ENCODE assay signal across 10 mouse cellular contexts in the genomic region with DNA sequence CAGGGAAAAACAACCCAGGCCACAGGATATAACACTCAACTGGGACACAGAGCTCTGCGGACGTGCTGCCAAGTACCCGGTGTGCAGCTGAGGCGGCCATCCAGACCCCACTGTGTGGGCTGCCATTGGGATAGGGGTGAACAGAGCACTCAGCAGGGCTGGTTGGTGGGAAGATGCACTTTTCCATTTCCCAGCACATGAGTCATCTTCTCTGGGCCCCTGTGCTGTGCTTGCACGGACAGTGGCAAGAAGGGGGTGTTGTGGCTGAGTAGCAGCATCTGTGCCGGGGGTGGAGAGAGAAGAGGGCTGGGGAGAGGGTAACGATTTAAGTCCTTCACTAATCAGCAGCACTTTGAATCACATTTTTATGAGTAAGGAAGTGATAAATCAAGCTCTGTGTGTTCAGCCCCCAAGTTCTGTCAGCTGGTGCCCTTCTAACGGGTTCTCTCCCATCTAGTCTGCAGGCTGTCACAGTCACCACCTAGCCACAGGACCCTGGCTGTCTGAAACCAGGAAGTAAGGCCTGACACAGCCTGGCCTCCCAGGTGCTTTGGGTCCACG.
DNase-seq lines count a peak whose midpoint lies in the region; ATAC-seq and TF ChIP-seq lines count a peak whose summit lies in the region.
"Had no signal": no experiment of that assay in that cellular context is flagged by ENCODE, and none has a peak within 500 bp of the region (broad histone marks: within the 10 kb centered on the region; RNA-seq: fewer than 3 reads in every experiment).

No protein-coding gene starts in this region.

- no peak for DNase-seq in heart, postnatal 25 days (ENCODE audit: low spot score)
- no peak for DNase-seq in spleen, adult 2 months (ENCODE audit: low read depth in 1 of 2, low spot score in 2 of 2)
- no peak for DNase-seq in spleen, postnatal 4 days (ENCODE audit: low spot score in 2 of 2)
- peak; percentile 52 to 67 for DNase-seq in kidney, postnatal 4 days
- DNase-seq in midbrain, embryonic 14.5 days: no peak
- no peak for DNase-seq in urinary bladder, postnatal 36 days (ENCODE audit: low spot score in 2 of 2)
- DNase-seq in ovary, adult 18-20 months (ENCODE audit: low spot score): no peak

- no peaks in the 10 kb centered on the region; the same call in 1 of the 2 replicates for H3K36me3 ChIP-seq in heart, embryonic 11.5 days (ENCODE audit: control insufficient read depth, insufficient read depth, low read length)
- H3K36me3 ChIP-seq in spleen, adult 2 months (ENCODE audit: control insufficient read depth, insufficient read depth, low read length): peaks cover 15% of the 10 kb centered on the region
- peaks cover 33% of the 10 kb centered on the region for H3K36me3 ChIP-seq in midbrain, embryonic 14.5 days (ENCODE audit: control insufficient read depth, insufficient read depth, low read length)

- no peak for TF ChIP-seq POLR2A in spleen, adult 2 months (IDR thresholded peaks at IDR 0.05; ENCODE audit: low read depth, low read length)

- 0 out of 2 replicates have a peak, but pooled peaks have one; percentile 35 for ATAC-seq in heart, embryonic 11.5 days (replicated peaks; ENCODE audit: insufficient number of reproducible peaks, low FRiP score, low TSS enrichment)
- no peak for ATAC-seq in midbrain, embryonic 14.5 days (ENCODE audit: low FRiP score, low TSS enrichment)
- ATAC-seq: midbrain, embryonic 15.5 days had no signal

- H3K9me3 ChIP-seq in heart, embryonic 11.5 days (replicated peaks; ENCODE audit: control insufficient read depth, low read length): no peaks in the 10 kb centered on the region
- no peaks in the 10 kb centered on the region for H3K9me3 ChIP-seq in midbrain, embryonic 14.5 days (ENCODE audit: control insufficient read depth, low read length)
- H3K9me3 ChIP-seq: embryonic facial prominence, embryonic 13.5 days; midbrain, embryonic 15.5 days had no signal

- H3K4me2 ChIP-seq in heart, embryonic 11.5 days: no peak overlapping the region
- no peak overlapping the region for H3K4me2 ChIP-seq in midbrain, embryonic 14.5 days (ENCODE audit: low read length)
- H3K4me2 ChIP-seq: embryonic facial prominence, embryonic 13.5 days; midbrain, embryonic 15.5 days had no signal

- H3K27ac ChIP-seq in heart, embryonic 11.5 days (ENCODE audit: low read depth, low read length): peak overlapping the region; percentile 29; the same call in 1 of the 2 replicates
- peak overlapping the region; percentile 18; the same call in 1 of the 2 replicates for H3K27ac ChIP-seq in spleen, adult 2 months (ENCODE audit: insufficient read depth, low read length)
- no peak overlapping the region for H3K27ac ChIP-seq in midbrain, embryonic 14.5 days (replicated peaks; ENCODE audit: low read depth, low read length)
- H3K27ac ChIP-seq: embryonic facial prominence, embryonic 13.5 days; midbrain, embryonic 15.5 days had no signal

- 69% methylated on average over 9 of the region's 9 CpGs for WGBS in heart, embryonic 11.5 days (ENCODE audit: insufficient replicate concordance)
- WGBS in spleen, adult 2 months: 61% methylated on average over 9 of the region's 9 CpGs
- WGBS in midbrain, embryonic 14.5 days: 94% methylated on average over 9 of the region's 9 CpGs

- H3K27me3 ChIP-seq in heart, embryonic 11.5 days (ENCODE audit: control insufficient read depth, insufficient read depth, low read length): no peaks in the 10 kb centered on the region
- H3K27me3 ChIP-seq in spleen, adult 2 months (ENCODE audit: control insufficient read depth, insufficient read depth, low read length): no peaks in the 10 kb centered on the region
- H3K27me3 ChIP-seq in midbrain, embryonic 14.5 days (ENCODE audit: control insufficient read depth, insufficient read depth, low read length): no peaks in the 10 kb centered on the region
- H3K27me3 ChIP-seq: embryonic facial prominence, embryonic 13.5 days; midbrain, embryonic 15.5 days had no signal

- H3K4me1 ChIP-seq in heart, embryonic 11.5 days (ENCODE audit: control insufficient read depth, insufficient read depth, low read length): peaks cover 18% of the 10 kb centered on the region; the same call in 1 of the 2 replicates
- peaks cover 3% of the 10 kb centered on the region; the same call in 1 of the 2 replicates for H3K4me1 ChIP-seq in spleen, adult 2 months (ENCODE audit: control insufficient read depth, insufficient read depth, insufficient read length)
- H3K4me1 ChIP-seq in midbrain, embryonic 14.5 days (ENCODE audit: control insufficient read depth, insufficient read depth, low read length): no peaks in the 10 kb centered on the region
- H3K4me1 ChIP-seq: midbrain, embryonic 15.5 days had no signal

- H3K4me3 ChIP-seq in heart, embryonic 11.5 days (ENCODE audit: low read depth, low read length): no peak overlapping the region
- no peak overlapping the region for H3K4me3 ChIP-seq in spleen, adult 2 months (ENCODE audit: extremely low read depth, insufficient read depth, insufficient read length)
- no peak overlapping the region for H3K4me3 ChIP-seq in midbrain, embryonic 14.5 days (replicated peaks; ENCODE audit: low read depth, low read length)
- H3K4me3 ChIP-seq: embryonic facial prominence, embryonic 13.5 days; midbrain, embryonic 15.5 days had no signal

- no peak overlapping the region for H3K9ac ChIP-seq in heart, embryonic 11.5 days (ENCODE audit: low read depth, low read length)
- no peak overlapping the region for H3K9ac ChIP-seq in midbrain, embryonic 14.5 days (replicated peaks; ENCODE audit: low read length)
- H3K9ac ChIP-seq: embryonic facial prominence, embryonic 13.5 days; midbrain, embryonic 15.5 days had no signal

- intact Hi-C loops in heart, postnatal 25 days (cut with DNase I): loop anchor here (5.0 kb wide), 1 partner anchor 90 kb away; no protein-coding TSS in a partner anchor

- TF ChIP-seq CTCF in spleen, adult 2 months (IDR thresholded peaks at IDR 0.05; ENCODE audit: extremely low read depth, insufficient read depth, insufficient read length, insufficient replicate concordance): no peak

Comparison
In these comparisons a context has a peak if more than half of its experiments do, and no peak if none do; other contexts are left out.
1. DNase-seq: peak in kidney, postnatal 4 days (2 of 2); none in heart, postnatal 25 days (single experiment), spleen, adult 2 months (0 of 2), spleen, postnatal 4 days (0 of 2), midbrain, embryonic 14.5 days (single experiment), urinary bladder, postnatal 36 days (0 of 2) and ovary, adult 18-20 months (single experiment).